ENCODE assay signal across 22 mouse cellular contexts in the genomic region with DNA sequence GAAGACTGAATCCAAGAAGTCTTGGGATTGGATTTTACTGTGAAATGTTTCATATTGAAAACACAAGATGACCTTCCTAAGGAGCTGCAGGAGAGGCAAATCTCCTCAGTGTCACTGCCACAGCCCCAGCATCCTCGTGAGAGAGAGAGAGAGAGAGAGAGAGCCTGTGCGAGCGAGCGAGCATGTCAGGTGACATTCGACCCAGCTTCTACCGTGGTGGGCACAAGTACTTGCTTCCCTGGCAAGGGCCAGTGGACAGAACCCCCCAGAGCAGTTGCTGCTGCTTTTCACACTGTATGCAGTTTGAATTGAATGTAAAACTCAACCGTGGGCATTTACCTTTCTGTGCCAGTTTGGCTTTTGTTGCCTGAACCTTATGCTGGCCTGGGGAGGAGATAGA. TPM values are rescaled to one million over a fixed set of nuclear protein-coding genes. Genes with fewer than 3 reads are reported as not detected.
A peak's percentile ranks its signal among the peaks of the same experiment; 100 is the strongest.
DNase-seq lines count a peak whose midpoint lies in the region; ATAC-seq and TF ChIP-seq lines count a peak whose summit lies in the region.
"Had no signal": no experiment of that assay in that cellular context is flagged by ENCODE, and none has a peak within 500 bp of the region (broad histone marks: within the 10 kb centered on the region; RNA-seq: fewer than 3 reads in every experiment).

No protein-coding gene starts in this region.

- intact Hi-C loops in heart, postnatal 25 days (cut with DNase I): no loop called here

- H3ac ChIP-seq in myocyte (ENCODE audit: control insufficient read depth, insufficient read length): no peak overlapping the region

- H3K4me1 ChIP-seq in heart, embryonic 10.5 days: peaks cover 4% of the 10 kb centered on the region

- H3K79me2 ChIP-seq in myocyte (ENCODE audit: control insufficient read depth, insufficient read depth): no peaks in the 10 kb centered on the region

- 88% methylated on average over 7 of the region's 7 CpGs for WGBS in heart, embryonic 10.5 days

- no peak for DNase-seq in frontal cortex, postnatal 25 days (ENCODE audit: low spot score in 2 of 2)
- peak; percentile 61 for DNase-seq in heart, adult 11 months
- no peak for DNase-seq in heart, postnatal 25 days (ENCODE audit: low spot score)
- peak; percentile 69 for DNase-seq in heart, embryonic 10.5 days (ENCODE audit: low spot score)
- DNase-seq in heart, adult 8-10 months (ENCODE audit: low spot score): no peak
- no peak for DNase-seq in lung, adult 18-20 months
- DNase-seq: adrenal gland, adult 2 months; adrenal gland, adult 8-10 months; adrenal gland, postnatal 10 days; adrenal gland, postnatal 14 days; adrenal gland, postnatal 25 days; adrenal gland, postnatal 36 days; B cell, adult 2 months; cerebellum, adult 11 months; cerebellum, adult 11-12 months had no signal

- no peak overlapping the region for H3K4me3 ChIP-seq in heart, embryonic 10.5 days
- no peak overlapping the region for H3K4me3 ChIP-seq in myocyte

- no peak overlapping the region for H3K4me2 ChIP-seq in myocyte (ENCODE audit: low read depth)

- no peak overlapping the region for H3K27ac ChIP-seq in heart, embryonic 10.5 days

- peaks cover 75% of the 10 kb centered on the region for H3K36me3 ChIP-seq in heart, embryonic 10.5 days
- H3K36me3 ChIP-seq in myocyte (ENCODE audit: control insufficient read depth, insufficient read depth): peaks cover 42% of the 10 kb centered on the region

- H3K27me3 ChIP-seq in heart, embryonic 10.5 days (ENCODE audit: insufficient read depth, poor library complexity, severe bottlenecking): no peaks in the 10 kb centered on the region
- no peaks in the 10 kb centered on the region for H3K27me3 ChIP-seq in myocyte (ENCODE audit: control insufficient read depth, insufficient read depth, insufficient read length)
- H3K27me3 ChIP-seq: CH12.LX, Patski had no signal

- ATAC-seq in frontal cortex, adult (ENCODE audit: low TSS enrichment): 0 out of 2 replicates have a peak, but pooled peaks have one; percentile 7
- ATAC-seq: activated CD4-positive, CD25-positive, alpha-beta regulatory T cell, adult 4 months; CD4-positive, CD25-positive, alpha-beta regulatory T cell, adult 4 months; Patski had no signal

- no peaks in the 10 kb centered on the region for H3K9me3 ChIP-seq in heart, embryonic 10.5 days
- H3K9me3 ChIP-seq: G1E had no signal

- no peak for TF ChIP-seq POLR2A in myocyte (IDR thresholded peaks at IDR 0.05; ENCODE audit: insufficient read length, low read depth)

TF ChIP-seq in myocyte, 11 proteins besides CTCF, POLR2A, EP300 and RAD21:
- TF ChIP-seq E2F4 (IDR thresholded peaks at IDR 0.05; ENCODE audit: insufficient read depth) (no peak), POLR2AphosphoS2 (IDR thresholded peaks at IDR 0.05; ENCODE audit: insufficient read length, low read depth) (peak; percentile 61), TCF12 (IDR thresholded peaks at IDR 0.05; ENCODE audit: insufficient read depth, poor library complexity, severe bottlenecking) (no peak)
TF ChIP-seq in myocyte: peak in this region for 1.

RNA-seq across cellular contexts. Expression of a gene that starts 44.7 kb away (rescaled TPM):
- total RNA-seq in heart, postnatal 25 days (2021): 10 to 100 TPM; 22.6 to 26.0 TPM
- polyA plus RNA-seq in heart, embryonic 10.5 days (2016; fragmentation: Nextera tagmentation; extraction: Ambion mirVana): 28.5 and 38.3 TPM in 2 replicates
- 10 to 100 TPM; 20.7 to 25.6 (median 24.0) TPM for total RNA-seq in heart, adult 8-10 months (2022)
- polyA plus RNA-seq in myocyte (2012; fragmentation: generic; extraction: Trizol): 31.1 TPM

Comparison
In these comparisons a context has a peak if more than half of its experiments do, and no peak if none do; other contexts are left out.
1. DNase-seq: peak in heart, adult 11 months (single experiment) and heart, embryonic 10.5 days (single experiment); none in frontal cortex, postnatal 25 days (0 of 2), heart, postnatal 25 days (single experiment), heart, adult 8-10 months (single experiment) and lung, adult 18-20 months (0 of 2).